Mouse (Mus musculus): Measurements from ENCODE around the gene Taok2. TPM values are rescaled to one million over a fixed set of nuclear protein-coding genes. Genes with fewer than 3 reads are reported as not detected.
"Not testable (repeated sequence)": the region's sequence is repeated elsewhere in the genome, so short reads cannot be mapped to it uniquely, and the experiment has no call there.

Taok2 gene
- 10 to 100 TPM; 67.1 to 70.6 TPM for total RNA-seq (2021)
- long read RNA-seq, experiment 1, full-length matches to known transcripts = 18 of 28 reads
- long read RNA-seq, experiment 1, partial matches to known transcripts = 5 of 28 reads
- long read RNA-seq, experiment 1, other reads (novel, unspliced or antisense) = 5 of 28 reads
- long read RNA-seq, experiment 2, full-length matches to known transcripts = 9 of 32 reads
- long read RNA-seq, experiment 2, partial matches to known transcripts = 14 of 32 reads
- long read RNA-seq, experiment 2, other reads (novel, unspliced or antisense) = 9 of 32 reads

DNA sequence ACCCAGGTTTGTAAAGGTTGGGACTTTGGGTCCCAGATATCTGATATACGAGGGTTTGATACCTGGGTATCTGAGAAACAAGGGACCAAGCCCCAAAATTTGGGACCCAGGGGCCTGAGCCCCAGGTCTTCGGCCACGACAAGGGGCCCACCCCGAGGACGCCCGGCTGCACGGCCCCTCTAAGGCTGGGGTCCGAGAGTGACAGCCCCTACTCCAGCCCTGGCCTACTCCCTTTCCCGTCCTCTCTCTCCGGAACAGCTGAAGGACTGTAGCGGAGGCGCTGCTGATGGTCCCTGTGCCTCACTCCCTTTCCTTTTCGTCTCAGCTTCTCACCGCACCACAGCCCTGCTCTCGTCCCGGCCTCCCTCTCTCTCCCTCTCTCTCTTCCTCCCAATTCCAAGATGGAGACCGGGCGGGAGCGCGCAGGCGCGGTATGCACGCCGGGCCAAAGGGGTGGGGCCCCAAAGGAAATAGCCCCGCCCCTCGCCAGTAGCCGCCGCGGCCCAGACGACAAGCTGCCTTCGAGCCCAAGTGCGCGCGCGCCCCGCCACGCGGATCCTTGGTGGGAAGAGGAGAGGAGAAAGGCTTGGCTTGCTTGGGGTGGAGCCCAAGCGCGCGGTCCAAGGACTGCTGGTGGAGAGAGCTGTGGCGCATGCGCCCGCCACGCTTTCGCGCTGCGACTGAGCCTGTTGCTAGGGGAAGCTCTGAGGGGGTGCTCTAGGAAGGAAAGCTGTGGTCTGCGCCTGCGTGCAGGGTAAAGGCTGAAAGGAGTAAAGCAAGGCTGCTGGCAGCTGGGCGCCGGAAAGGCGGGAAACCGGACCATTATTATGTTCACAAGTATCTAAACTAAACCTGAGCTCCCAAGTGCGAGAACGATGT, at the start of gene Taok2:
Gene Taok2, minus strand, starts transcription at position 418 of the 879 bp plus-strand sequence.
- peak; percentile 97 to 98 for DNase-seq (ENCODE audit: low spot score in 2 of 2)

DNA sequence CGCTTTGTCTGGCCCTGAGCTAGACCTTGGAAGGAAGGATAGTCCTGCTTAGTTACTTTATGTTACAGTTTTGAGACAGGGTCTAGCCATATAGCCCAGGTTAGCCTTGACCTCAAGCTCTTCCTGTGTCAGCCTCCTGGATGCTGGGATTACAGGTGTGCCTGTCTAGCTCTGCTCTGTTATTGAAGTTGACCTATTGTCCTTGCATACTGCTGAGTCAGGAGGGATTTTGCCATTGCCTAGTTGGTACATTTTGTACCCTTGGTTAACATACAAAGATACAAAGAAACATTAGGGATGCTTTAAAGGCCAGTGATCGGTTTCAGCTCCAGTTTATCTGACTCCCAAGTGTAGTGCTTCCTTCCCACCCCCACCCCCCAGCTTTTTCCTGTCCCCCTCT, 48.1 kb upstream of the Taok2 start:
- no peak for DNase-seq (ENCODE audit: low spot score in 2 of 2)

DNA sequence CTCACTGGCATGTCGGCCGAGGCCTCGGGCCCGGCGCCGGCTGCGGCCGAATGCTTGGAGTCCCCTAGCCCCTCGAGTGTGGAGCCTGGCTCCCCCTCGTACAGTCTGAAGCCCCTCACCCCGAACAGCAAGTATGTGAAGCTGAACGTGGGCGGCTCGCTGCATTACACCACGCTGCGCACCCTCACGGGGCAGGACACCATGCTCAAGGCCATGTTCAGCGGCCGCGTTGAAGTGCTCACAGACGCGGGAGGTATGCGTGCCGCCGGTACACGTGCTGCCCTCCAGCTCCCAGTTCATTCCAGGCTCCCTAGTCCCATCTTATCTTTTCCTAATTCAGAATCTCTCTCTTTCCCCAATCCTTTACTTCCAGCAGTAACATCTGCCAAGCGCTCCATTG, 44.5 kb upstream of the Taok2 start:
- DNase-seq (ENCODE audit: low spot score in 2 of 2) = no peak

DNA sequence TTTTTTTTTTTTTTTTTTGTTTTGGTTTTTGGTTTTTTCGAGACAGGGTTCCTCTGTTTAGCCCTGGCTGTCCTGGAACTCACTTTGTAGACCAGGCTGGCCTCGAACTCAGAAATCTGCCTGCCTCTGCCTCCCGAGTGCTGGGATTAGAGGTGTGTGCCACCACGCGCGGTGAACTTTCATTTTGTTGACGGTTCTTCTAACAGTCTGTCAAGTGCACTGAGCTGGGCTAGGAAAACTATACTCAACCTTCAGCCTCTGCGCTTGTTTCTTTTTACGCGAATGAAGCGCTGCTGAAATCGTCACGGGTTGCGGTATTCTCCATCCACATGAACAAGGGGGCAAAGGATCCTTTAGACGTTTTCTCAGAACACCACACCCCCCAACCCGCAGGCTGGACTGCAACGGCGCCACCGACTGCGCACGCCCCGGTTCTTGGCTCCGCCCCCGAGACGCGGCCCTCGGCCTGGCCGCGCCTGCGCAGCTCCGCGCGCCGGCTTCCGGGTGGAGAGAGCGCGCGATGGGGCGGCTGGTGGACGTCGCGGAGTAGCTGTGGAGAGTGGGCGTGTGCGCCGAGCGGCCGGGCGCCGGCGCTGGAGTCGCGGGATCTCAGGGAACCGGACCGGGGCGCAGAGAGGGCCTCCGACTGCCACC, 44.0 kb upstream of the Taok2 start, which contains the start of gene Kctd13:
Gene Kctd13, plus strand, starts transcription at position 496 of the 654 bp plus-strand sequence.
- peak; percentile 95 to 97 for DNase-seq (ENCODE audit: low spot score in 2 of 2)

DNA sequence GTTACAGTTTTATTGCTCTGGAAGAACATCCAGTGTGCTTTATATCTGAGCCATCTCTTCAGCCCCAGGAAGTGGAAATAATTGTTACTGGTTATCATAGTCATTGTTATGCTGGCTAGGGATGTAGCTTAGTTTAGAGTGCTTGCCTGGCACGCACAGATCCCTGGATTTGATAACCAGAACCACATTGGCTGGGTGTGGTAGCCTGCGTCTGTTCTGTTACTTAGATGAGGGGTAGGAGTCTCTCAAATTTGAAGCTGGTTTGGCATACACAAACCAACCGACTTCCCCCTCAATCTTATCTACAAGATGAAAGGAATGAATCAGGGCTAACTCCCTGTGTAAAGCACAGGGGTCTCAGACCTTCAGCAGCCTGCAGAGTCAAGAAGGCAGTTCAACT, 41.8 kb upstream of the Taok2 start:
- DNase-seq (ENCODE audit: low spot score in 2 of 2) = no peak

DNA sequence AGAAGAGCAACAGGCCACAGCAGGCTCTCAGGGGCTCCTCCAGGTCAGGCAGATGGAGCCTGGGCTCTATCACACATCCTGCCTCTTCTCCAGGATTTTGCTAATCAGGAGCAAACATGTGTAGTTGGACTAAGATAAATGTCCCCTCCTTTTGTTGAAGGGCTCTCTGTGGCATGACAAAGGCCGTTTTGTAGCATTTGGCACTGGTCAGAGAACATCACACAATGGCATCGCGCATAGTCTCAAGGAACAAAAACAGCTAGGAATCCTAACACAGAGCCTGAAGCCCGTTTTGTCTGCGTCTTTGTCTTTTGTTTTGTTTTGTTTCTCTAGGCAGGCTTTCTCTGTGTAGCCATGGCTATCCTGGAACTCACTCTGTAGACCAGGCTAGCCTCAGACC, 39.5 kb upstream of the Taok2 start:
- no peak for DNase-seq (ENCODE audit: low spot score in 2 of 2)

DNA sequence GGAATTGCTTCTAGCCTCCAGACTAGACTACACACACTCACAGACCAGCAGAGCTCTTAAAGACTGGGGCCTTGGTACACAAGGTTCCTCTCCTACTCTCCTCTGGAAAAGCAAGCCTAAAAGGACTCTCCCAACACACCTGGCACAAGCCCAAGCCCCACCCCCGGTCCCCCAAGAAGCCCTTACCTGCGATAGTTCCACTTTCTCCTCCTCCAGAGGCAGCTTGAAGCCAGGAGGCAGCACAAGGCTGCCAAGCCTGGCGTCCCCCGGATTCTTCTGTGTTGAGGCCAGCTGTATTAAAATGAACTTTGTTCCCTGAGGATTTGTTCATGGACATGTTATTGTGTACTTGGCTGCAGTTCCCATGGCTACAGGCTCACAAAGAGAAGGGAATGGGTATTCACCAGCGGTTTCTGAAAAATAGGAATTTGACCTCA, 38.1 kb upstream of the Taok2 start, which contains the start of gene Tmem219:
Gene Tmem219, minus strand, starts transcription at position 294 of the 437 bp plus-strand sequence.
- peak in 1 of 2 experiments; percentile 45 for DNase-seq (ENCODE audit: low spot score in 2 of 2)

DNA sequence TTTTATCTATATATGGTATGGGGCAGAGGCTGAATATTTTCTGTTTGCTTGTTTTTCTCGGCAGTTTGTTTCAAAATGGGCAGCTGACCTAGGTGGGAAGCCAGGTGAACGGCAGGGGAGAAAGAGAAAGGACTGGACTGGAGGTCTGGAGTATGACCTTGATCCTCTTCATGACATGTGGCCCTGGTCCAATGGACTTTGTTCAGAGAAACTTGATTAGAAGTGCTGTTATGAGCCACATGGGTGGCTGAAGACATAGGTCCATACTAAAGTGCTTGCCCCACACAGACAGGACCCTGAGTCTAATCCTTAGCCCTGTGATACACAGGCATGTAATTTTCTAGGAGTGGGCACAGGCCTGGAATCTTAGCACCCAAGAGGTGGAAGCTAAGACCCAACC, 37.1 kb upstream of the Taok2 start:
- DNase-seq (ENCODE audit: low spot score in 2 of 2) = no peak

DNA sequence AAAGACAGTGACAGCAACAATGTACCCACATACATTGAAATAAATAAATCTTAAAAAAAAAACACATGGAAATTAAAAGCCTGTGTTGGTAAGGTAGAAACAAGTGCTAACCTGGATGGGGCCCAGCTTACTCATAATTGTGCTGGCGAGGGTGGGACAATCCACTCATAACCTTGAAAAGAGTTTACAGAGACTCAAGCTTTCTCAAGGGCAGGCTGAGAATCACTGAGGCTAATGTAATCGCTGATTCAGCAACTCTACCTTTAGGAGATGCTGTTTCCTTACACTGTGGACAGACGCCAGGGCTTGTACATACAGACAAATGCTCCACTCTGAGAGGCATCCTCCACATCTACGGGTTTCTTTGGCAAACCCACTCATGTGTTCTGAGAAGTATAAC, 35.5 kb upstream of the Taok2 start:
- no peak for DNase-seq (ENCODE audit: low spot score in 2 of 2)

DNA sequence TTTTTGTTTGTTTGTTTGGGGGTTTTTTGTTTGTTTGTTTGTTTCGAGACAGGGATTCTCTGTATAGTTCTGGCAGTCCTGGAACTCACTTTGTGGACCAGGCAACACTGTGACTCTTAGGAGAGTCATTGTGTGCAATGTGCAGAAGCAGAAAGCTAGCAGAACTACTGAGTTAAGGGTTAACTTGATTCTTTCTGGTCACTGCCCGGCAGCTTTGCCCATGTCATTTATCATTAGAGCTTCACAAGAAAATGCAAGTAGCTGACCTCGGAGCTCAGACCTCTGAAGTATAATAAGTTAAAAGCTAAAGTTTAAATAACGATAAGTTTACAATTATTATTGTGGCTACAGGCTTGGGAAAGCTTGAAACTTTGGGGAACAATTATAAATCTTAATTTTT, 33.9 kb upstream of the Taok2 start:
- not testable (repeated sequence) for DNase-seq (ENCODE audit: low spot score in 2 of 2)

DNA sequence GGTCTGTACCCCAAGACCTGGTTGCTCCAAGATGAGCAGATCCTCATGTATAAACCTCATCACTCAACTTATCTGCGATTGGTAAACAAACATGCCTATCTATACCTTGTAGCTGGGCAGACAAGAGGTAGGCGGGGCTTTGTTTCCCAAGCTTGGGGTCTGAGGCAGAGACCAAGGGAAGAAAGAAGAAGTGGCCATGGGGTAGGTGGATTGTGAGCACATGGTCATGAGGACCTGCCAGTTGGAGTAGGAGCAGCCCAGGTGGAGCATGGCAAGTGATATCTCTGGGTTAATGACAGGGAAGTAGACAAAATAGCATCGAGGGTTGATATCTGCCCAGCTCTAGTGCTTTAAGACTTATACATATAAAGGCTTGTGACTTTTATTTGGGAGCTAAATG, 30.3 kb upstream of the Taok2 start:
- DNase-seq (ENCODE audit: low spot score in 2 of 2) = no peak

DNA sequence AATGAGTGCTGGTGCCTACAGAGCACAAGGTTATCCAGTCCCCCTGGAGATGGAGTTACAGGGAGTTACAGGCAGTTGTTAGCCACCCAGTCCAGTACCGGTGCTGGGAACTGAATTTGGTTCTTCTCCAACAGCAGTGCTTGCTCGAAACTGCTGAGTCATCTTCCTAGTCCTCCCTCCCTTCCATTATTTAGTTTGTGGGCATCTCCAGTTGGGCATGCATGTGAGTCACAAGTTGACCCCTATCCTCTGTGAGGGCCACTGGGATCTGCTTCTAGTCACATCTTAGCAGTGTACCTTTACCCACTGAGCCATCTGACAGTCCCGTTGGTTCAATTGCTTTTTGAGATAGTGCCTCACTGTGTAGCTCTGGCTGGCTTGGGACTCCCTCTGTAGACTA, 21.1 kb upstream of the Taok2 start:
- DNase-seq (ENCODE audit: low spot score in 2 of 2) = no peak

DNA sequence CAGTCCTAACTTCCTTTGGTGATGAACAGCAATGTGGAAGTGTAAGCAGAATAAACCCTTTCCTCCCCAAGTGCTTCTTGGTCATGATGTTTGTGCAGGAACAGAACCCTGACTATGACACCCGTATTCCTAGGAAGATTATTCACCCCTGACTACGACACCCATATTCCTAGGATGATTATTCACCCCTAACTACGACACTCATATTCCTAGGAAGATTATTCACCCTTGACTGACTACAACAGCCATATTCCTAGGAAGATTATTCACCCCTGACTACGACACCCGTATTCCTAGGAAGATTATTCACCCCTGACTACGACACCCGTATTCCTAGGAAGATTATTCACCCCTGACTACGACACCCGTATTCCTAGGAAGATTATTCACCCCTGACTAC, 15.3 kb upstream of the Taok2 start:
- not testable (repeated sequence) for DNase-seq (ENCODE audit: low spot score in 2 of 2)

DNA sequence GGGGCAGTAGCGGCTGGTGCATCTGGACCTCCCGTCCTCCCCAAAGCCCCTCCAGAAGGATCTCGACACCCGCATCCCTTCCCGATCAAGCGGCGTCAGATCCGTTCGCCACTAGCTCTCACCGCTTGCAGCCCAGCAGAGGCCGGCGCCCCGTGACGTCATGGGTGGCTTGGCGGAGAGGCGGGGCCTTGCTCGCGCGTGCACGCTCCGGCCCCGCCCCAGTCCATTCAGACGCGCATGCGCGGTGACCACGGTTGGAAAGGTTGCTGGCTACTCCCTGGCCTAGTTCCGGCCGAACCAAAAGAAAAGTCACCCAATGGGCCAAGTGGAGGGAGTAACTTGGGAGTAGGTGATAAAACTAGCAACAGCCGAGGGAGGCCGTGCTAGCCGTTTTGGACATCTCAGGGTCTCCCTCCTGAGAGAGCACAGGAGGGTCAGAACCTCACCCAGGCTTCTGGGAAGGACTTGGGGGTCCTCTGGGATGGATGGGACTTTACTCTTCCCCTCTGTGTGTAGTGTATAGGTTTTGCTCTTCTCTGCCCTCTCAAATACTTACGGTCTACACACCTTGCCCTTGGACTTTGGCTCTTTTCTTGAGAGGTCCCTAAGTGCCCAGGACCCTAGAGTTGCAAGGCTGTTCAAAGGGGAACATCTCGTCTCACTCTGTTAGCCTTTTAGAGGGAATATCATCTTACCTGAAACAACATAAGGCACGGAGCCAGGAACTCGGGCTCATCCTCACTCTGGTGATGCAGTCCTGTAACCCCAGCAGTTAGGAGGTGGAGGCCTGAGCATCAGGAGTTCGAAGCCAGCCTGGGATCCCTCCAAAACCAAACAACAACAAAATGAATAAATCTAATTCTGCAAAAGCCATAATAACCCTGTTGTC, 13.8 kb upstream of the Taok2 start:
- DNase-seq (ENCODE audit: low spot score in 2 of 2) = peak; percentile 99

DNA sequence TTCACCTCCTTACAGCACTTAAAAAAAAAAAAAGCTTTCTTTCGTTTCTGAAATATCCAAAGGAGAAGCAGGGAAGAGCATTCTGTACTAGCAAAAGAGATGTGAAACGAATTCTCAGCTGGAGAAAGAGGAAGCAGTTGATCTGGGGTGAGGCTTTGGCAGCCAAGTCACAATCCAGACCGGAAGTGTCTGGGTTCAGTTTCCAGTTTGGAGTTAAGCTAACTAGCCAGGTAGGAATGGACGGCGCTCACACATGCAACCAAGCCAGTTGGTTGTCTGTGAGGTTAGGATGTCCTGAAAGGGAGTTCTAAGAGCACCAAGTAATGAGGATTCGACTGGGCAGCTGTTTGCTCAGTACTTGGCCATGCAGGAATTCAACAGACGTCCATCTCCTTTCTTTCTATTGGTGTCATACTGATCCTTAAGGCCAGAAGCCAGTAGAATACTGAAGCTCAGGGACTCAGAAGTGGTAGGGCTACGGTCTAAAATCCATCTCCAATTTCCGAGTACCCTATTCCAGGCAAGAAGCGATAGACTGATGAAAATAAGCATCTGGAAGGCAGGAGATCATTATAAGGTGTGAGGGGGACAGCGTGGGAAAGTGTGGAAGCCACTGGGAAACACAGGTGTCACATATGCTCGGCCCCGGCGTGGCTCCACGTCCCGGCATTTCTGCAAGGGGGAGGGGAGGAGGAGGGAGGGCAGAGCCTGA, 13.0 kb upstream of the Taok2 start:
- DNase-seq (ENCODE audit: low spot score in 2 of 2) = no peak

DNA sequence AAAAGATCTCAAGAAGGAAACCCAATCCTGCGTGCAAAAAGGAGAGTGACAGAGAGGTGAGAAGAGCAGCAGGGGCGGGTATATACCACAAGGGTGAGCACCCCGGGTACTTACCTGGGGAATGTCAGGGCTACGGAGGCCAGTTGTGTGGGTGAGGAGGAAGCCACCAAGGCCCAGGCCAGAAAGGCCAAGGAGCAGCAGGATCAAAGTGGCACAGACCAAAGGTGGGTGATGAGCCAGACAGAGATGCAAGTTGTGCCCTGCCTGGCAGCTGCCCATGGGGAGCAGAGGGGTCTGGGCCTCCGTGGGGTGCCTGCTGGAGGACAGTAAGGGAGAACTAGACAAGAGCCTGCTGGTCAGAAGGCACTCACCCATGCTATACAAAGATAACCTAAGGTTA, 12.4 kb upstream of the Taok2 start:
- DNase-seq (ENCODE audit: low spot score in 2 of 2) = no peak

DNA sequence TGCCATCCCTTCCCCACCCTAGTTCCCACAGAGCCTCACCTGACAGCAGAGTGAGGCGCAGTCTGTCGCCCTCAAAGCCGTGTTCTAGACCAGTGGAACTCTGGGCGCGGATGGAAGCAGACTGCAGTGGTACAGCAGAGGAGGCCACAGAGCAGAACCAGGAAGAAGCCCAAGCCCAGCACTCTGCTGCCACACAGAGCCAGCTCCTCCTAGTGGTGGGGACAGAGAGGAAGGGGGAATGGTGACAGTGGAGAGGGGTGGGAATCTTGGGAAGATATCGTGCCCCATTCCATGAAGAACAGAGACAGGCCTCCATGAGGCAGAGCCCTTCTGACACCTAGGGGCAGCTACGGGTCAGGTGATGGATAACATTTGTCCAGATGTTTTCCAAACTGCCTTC, 4.3 kb upstream of the Taok2 start:
- DNase-seq (ENCODE audit: low spot score in 2 of 2) = no peak

DNA sequence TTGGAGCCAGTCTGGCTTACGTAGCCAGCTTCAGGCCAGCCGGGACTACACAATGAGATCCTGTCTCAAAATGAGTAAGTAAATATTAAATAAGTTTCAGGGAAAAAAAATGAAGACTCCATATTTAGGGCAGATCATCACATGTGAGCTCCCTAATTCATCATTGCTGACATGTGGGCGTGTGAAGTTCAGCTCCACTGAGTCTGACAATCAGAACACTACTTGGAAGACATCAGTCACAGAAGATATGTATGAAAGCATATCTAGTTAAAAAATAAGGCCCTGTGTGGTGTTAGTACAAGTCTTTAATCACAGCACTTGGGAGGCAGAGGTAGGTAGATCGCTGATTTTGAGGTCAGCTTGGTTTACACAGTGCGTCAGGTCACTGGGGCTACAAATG, 2.8 kb upstream of the Taok2 start:
- no peak for DNase-seq (ENCODE audit: low spot score in 2 of 2)

DNA sequence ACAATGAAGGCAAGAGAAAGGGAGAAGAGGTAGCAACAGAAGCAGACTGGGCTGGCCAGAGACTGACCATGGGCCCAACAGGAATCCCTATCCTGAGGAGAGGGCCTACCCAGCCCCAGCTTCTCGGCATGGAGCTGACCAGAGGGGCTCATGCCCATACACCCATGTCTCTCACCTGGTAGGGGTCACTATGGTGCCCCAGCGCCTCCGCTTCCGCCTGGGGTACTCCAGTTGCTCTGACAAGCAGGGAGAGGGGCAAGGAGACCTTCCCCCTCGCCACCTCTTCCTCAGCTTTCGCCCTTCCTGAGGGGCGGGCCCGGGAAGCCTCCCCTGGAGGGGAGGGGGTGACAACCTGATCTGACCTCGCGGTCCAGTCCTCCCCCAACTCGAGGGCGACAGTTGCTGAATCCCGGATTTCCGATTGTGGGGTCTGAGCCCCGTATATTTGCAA, 747 bp downstream of the Taok2 start:
- no peak for DNase-seq (ENCODE audit: low spot score in 2 of 2)

DNA sequence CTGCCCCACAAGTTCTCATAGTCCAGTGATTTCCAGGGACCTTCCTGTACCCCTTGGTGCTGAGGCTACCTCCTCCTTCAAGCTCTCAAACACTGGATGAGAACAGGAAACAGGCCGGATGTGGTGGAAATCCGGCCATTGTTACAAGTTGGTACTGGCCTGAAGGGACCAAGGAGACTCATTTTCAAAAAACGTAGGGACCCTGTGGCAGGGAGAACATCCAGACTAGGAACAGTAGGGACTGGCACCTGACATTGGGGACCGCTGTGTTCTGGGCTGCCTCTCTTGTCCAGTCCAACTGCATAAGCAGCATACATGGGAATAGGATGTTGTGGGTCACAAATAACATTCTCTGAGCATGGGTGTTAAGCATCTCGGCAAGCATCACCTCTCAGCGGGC, 3.5 kb downstream of the Taok2 start:
- DNase-seq (ENCODE audit: low spot score in 2 of 2) = no peak
